ENCODE assay signal across 21 mouse cellular contexts in genomic region chr12:102456467-102457193, GRCm38 (mm10). TPM values are rescaled to one million over a fixed set of nuclear protein-coding genes. Genes with fewer than 3 reads are reported as not detected.
A peak's percentile ranks its signal among the peaks of the same experiment; 100 is the strongest.
DNase-seq lines count a peak whose midpoint lies in the region; ATAC-seq and TF ChIP-seq lines count a peak whose summit lies in the region.
"Had no signal": no experiment of that assay in that cellular context is flagged by ENCODE, and none has a peak within 500 bp of the region (broad histone marks: within the 10 kb centered on the region; RNA-seq: fewer than 3 reads in every experiment).

No protein-coding gene starts in this region.

- H3K9ac ChIP-seq in MEL (ENCODE audit: control insufficient read depth, low read depth, low read length, poor library complexity, severe bottlenecking): no peak overlapping the region
- H3K9ac ChIP-seq in midbrain, embryonic 13.5 days (replicated peaks): no peak overlapping the region
- H3K9ac ChIP-seq: hindbrain, embryonic 14.5 days; midbrain, embryonic 12.5 days had no signal

- TF ChIP-seq RAD21 in MEL (IDR thresholded peaks at IDR 0.05; ENCODE audit: low read depth, low read length): no peak

- H3K4me1 ChIP-seq in thymus, adult 2 months (replicated peaks; ENCODE audit: control insufficient read depth, insufficient read depth, low read length): peaks cover 7% of the 10 kb centered on the region
- H3K4me1 ChIP-seq in MEL (ENCODE audit: control insufficient read depth in 1 of 2, insufficient read depth in 2 of 2, low read length in 2 of 2): peaks cover 0 to 13% of the 10 kb centered on the region in 2 experiments; a peak in 3 of 4 replicates
- no peaks in the 10 kb centered on the region for H3K4me1 ChIP-seq in midbrain, embryonic 13.5 days (replicated peaks)
- H3K4me1 ChIP-seq: embryonic facial prominence, embryonic 10.5 days; midbrain, embryonic 12.5 days had no signal

- TF ChIP-seq CTCF in thymus, adult 2 months (IDR thresholded peaks at IDR 0.05; ENCODE audit: borderline replicate concordance, control insufficient read depth, extremely low read depth, insufficient read depth, low read length, poor library complexity): no peak
- no peak for TF ChIP-seq CTCF in MEL (IDR thresholded peaks at IDR 0.05 in 2 of 3, conservative IDR thresholded peaks at IDR 0.05 in 1 of 3; ENCODE audit: control insufficient read depth in 1 of 3, insufficient read depth in 1 of 3, low read depth in 2 of 3, low read length in 3 of 3, poor library complexity in 1 of 3, severe bottlenecking in 1 of 3)

- WGBS in thymus, adult 2 months: 26% methylated on average over 7 of the region's 7 CpGs
- WGBS in midbrain, embryonic 13.5 days: 79% methylated on average over 7 of the region's 7 CpGs

- no peaks in the 10 kb centered on the region for H3K36me3 ChIP-seq in thymus, adult 2 months (ENCODE audit: control insufficient read depth, insufficient read depth, low read length)
- H3K36me3 ChIP-seq in MEL (ENCODE audit: control insufficient read depth in 1 of 2, insufficient read depth in 2 of 2, low read length in 2 of 2): peaks cover 0 to 12% of the 10 kb centered on the region in 2 experiments; a peak in 2 of 4 replicates
- H3K36me3 ChIP-seq in midbrain, embryonic 13.5 days: no peaks in the 10 kb centered on the region
- H3K36me3 ChIP-seq: embryonic facial prominence, embryonic 10.5 days; midbrain, embryonic 12.5 days had no signal

- no peaks in the 10 kb centered on the region for H3K9me3 ChIP-seq in MEL (replicated peaks; ENCODE audit: insufficient read depth, low read length)
- H3K9me3 ChIP-seq in midbrain, embryonic 13.5 days: 0 out of 2 replicates have a peak, but pooled peaks cover 2% of the 10 kb centered on the region
- H3K9me3 ChIP-seq: embryonic facial prominence, embryonic 10.5 days; midbrain, embryonic 12.5 days had no signal

- TF ChIP-seq POLR2A in thymus, adult 2 months (IDR thresholded peaks at IDR 0.05; ENCODE audit: control insufficient read depth, extremely low read depth, insufficient read depth, low read length, poor library complexity): no peak
- TF ChIP-seq POLR2A in MEL (IDR thresholded peaks at IDR 0.05; ENCODE audit: control insufficient read depth in 1 of 2, insufficient read depth in 1 of 2, low read depth in 1 of 2, low read length in 2 of 2, poor library complexity in 1 of 2): no peak

- peak overlapping the region; percentile 81 for H3K27ac ChIP-seq in thymus, adult 2 months (ENCODE audit: control insufficient read depth, insufficient read depth, low read length)
- no peak overlapping the region for H3K27ac ChIP-seq in MEL (ENCODE audit: control insufficient read depth, low read depth, low read length)
- H3K27ac ChIP-seq in midbrain, embryonic 13.5 days: no peak overlapping the region
- H3K27ac ChIP-seq: embryonic facial prominence, embryonic 10.5 days; hindbrain, embryonic 14.5 days; midbrain, embryonic 12.5 days had no signal

- ATAC-seq in inflammation-experienced regulatory T-cells, adult 6 months: peak; percentile 80
- no peak for ATAC-seq in midbrain, embryonic 13.5 days
- ATAC-seq: forebrain, embryonic 14.5 days had no signal

- no peak for TF ChIP-seq EP300 in MEL (IDR thresholded peaks at IDR 0.05; ENCODE audit: low read depth in 1 of 2, low read length in 2 of 2)

- DNase-seq in thymus, adult 2 months: no peak
- no peak for DNase-seq in thymus, postnatal 10 days (ENCODE audit: low spot score in 2 of 2)
- peak; percentile 56 for DNase-seq in MEL (ENCODE audit: low read depth, low spot score)
- no peak for DNase-seq in cerebellum, adult 9-10 months
- DNase-seq in adrenal gland, postnatal 10 days: no peak
- DNase-seq: cerebellum, postnatal 36 days; gastrocnemius, postnatal 36 days; heart, postnatal 14 days; kidney, adult 8-10 months; kidney, postnatal 36 days; lung, adult 2 months; lung, postnatal 36 days; right cerebral cortex, adult 18-20 months had no signal

- no peak overlapping the region for H3K4me2 ChIP-seq in midbrain, embryonic 13.5 days (replicated peaks)
- H3K4me2 ChIP-seq: heart, embryonic 11.5 days; hindbrain, embryonic 14.5 days; midbrain, embryonic 12.5 days had no signal

- H3K4me3 ChIP-seq in thymus, adult 2 months (ENCODE audit: control insufficient read depth, insufficient read depth, low read length): no peak overlapping the region
- no peak overlapping the region for H3K4me3 ChIP-seq in MEL (ENCODE audit: control insufficient read depth in 1 of 2, insufficient read depth in 1 of 2, low read depth in 2 of 2, low read length in 2 of 2)
- H3K4me3 ChIP-seq in midbrain, embryonic 13.5 days (replicated peaks): no peak overlapping the region
- H3K4me3 ChIP-seq: embryonic facial prominence, embryonic 10.5 days; midbrain, embryonic 12.5 days; myocyte had no signal

- no peaks in the 10 kb centered on the region for H3K79me2 ChIP-seq in MEL (ENCODE audit: control insufficient read depth, insufficient read depth, low read length, poor library complexity)

- H3K27me3 ChIP-seq in thymus, adult 2 months (ENCODE audit: control insufficient read depth, insufficient read depth, low read length): no peaks in the 10 kb centered on the region
- H3K27me3 ChIP-seq in MEL (ENCODE audit: control insufficient read depth in 1 of 2, insufficient read depth in 2 of 2, low read length in 2 of 2): no peaks in the 10 kb centered on the region
- no peaks in the 10 kb centered on the region for H3K27me3 ChIP-seq in midbrain, embryonic 13.5 days
- H3K27me3 ChIP-seq: midbrain, embryonic 12.5 days had no signal

TF ChIP-seq in MEL, 35 proteins besides CTCF, POLR2A, EP300 and RAD21:
- TF ChIP-seq UBTF (IDR thresholded peaks at IDR 0.05; ENCODE audit: borderline replicate concordance, insufficient read depth, low read depth, low read length): no peak
- TF ChIP-seq MAFK (IDR thresholded peaks at IDR 0.05; ENCODE audit: borderline replicate concordance, low read depth, low read length): no peak
- peak; percentile 78 for TF ChIP-seq ZNF384 (IDR thresholded peaks at IDR 0.05; ENCODE audit: low read depth, low read length)
- TF ChIP-seq SIN3A (IDR thresholded peaks at IDR 0.05; ENCODE audit: low read length): 0 out of 2 replicates have a peak, but pooled peaks have one; percentile 26
- peak; percentile 73 for TF ChIP-seq GATA1 (IDR thresholded peaks at IDR 0.05; ENCODE audit: low read depth, low read length)

RNA-seq across cellular contexts. Expression of gene Golga5, which starts 12.3 kb away (rescaled TPM):
- 13.3 and 14.3 TPM in 2 replicates for polyA plus RNA-seq in thymus, adult 2 months (2012; rRNA removed)
- 22.3 and 25.9 TPM in 2 replicates for total RNA-seq in MEL (2012; rRNA removed)
- 10 to 100 TPM in 1 of 2 experiments, not detected in 1; 29.3 TPM for polyA plus RNA-seq in MEL (2012; ENCODE audit: insufficient read depth in 1 of 2, insufficient read length in 2 of 2, low read depth in 1 of 2, low replicate concordance in 2 of 2, missing spikeins in 1 of 2)
- 10 to 100 TPM; 24.8 to 26.8 (median 25.1) TPM for polyA plus RNA-seq in inflammation-experienced regulatory T-cells, adult 6 months (2017; shearing (Covaris generic))
- total RNA-seq in adrenal gland, postnatal 10 days (2021): 10 to 100 TPM; 35.4 to 36.2 TPM
- 31.7 and 32.3 TPM in 2 replicates for polyA plus RNA-seq in midbrain, embryonic 13.5 days (2015; fragmentation: Nextera tagmentation; extraction: Ambion mirVana)

RNA-seq across cellular contexts. Expression of gene Lgmn, which starts 17.0 kb away (rescaled TPM):
- polyA plus RNA-seq in thymus, adult 2 months (2012; rRNA removed): 66.8 and 88.9 TPM in 2 replicates
- total RNA-seq in MEL (2012; rRNA removed): 2.2 and 4.1 TPM in 2 replicates
- polyA plus RNA-seq in MEL (2012; ENCODE audit: insufficient read depth in 1 of 2, insufficient read length in 2 of 2, low read depth in 1 of 2, low replicate concordance in 2 of 2, missing spikeins in 1 of 2): 1 to 10 TPM in 1 of 2 experiments, not detected in 1; 8.0 TPM
- polyA plus RNA-seq in inflammation-experienced regulatory T-cells, adult 6 months (2017; shearing (Covaris generic)): 10 to 100 TPM; 14.6 to 15.5 (median 15.4) TPM
- 10 to 100 TPM; 88.5 to 88.9 TPM for total RNA-seq in adrenal gland, postnatal 10 days (2021)
- 55.9 and 64.7 TPM in 2 replicates for polyA plus RNA-seq in midbrain, embryonic 13.5 days (2015; fragmentation: Nextera tagmentation; extraction: Ambion mirVana)
